Mouse (Mus musculus) embryo, embryonic 9.5 days (tissue): Measurements from ENCODE around the gene Ntmt1.

ENCODE experiments used
- DNase-seq: peaks from one replicate; pipeline ENCODE4 v3.0.0-alpha.2; 2017; ENCODE audit errors: extremely low spot score

Ntmt1 gene

GRCm38 (mm10) chr2:30784078-30784994, 23.3 kb upstream of the Ntmt1 start:
- DNase-seq, result peak; percentile 87

GRCm38 (mm10) chr2:30787466-30787865, 20.2 kb upstream of the Ntmt1 start:
- DNase-seq, result no peak

- no peak for DNase-seq
Observed at GRCm38 (mm10) chr2:30792061-30792460, 15.6 kb upstream of the Ntmt1 start.

- DNase-seq, result peak; percentile 96
Observed at GRCm38 (mm10) chr2:30794179-30795108, 13.2 kb upstream of the Ntmt1 start.

- no peak for DNase-seq
Observed at GRCm38 (mm10) chr2:30795271-30795888, 12.2 kb upstream of the Ntmt1 start.

GRCm38 (mm10) chr2:30795889-30796275, 11.7 kb upstream of the Ntmt1 start:
- DNase-seq, result no peak

GRCm38 (mm10) chr2:30796382-30796781, 11.2 kb upstream of the Ntmt1 start:
- peak; percentile 80 for DNase-seq

GRCm38 (mm10) chr2:30799456-30799855, 8.2 kb upstream of the Ntmt1 start:
- no peak for DNase-seq

GRCm38 (mm10) chr2:30800671-30801066, 7.0 kb upstream of the Ntmt1 start:
- no peak for DNase-seq

- DNase-seq, result peak; percentile 74
Observed at GRCm38 (mm10) chr2:30801067-30801852, 6.4 kb upstream of the Ntmt1 start.

GRCm38 (mm10) chr2:30803604-30804003, 4.0 kb upstream of the Ntmt1 start, which contains the start of gene 1700001O22Rik:
TSS of gene 1700001O22Rik (minus strand) at chr2:30803661.
- DNase-seq, result no peak

- DNase-seq, result no peak
Observed at GRCm38 (mm10) chr2:30805983-30806382, 1.6 kb upstream of the Ntmt1 start.

- DNase-seq, result no peak
Observed at GRCm38 (mm10) chr2:30807147-30807647, 429 bp upstream of the Ntmt1 start.

GRCm38 (mm10) chr2:30808296-30808655, 650 bp downstream of the Ntmt1 start:
- no peak for DNase-seq

GRCm38 (mm10) chr2:30809503-30809902, 1.9 kb downstream of the Ntmt1 start:
- DNase-seq, result no peak

- DNase-seq, result no peak
Observed at GRCm38 (mm10) chr2:30810573-30810972, 2.9 kb downstream of the Ntmt1 start.

GRCm38 (mm10) chr2:30816383-30816782, 8.8 kb downstream of the Ntmt1 start:
- DNase-seq, result no peak

- DNase-seq, result no peak
Observed at GRCm38 (mm10) chr2:30819873-30820272, 12.2 kb downstream of the Ntmt1 start.

GRCm38 (mm10) chr2:30821073-30821472, 13.4 kb downstream of the Ntmt1 start:
- DNase-seq, result no peak

- no peak for DNase-seq
Observed at GRCm38 (mm10) chr2:30822460-30822859, 14.8 kb downstream of the Ntmt1 start.
